Comparison of ENCODE assay signal across 13 mouse cellular contexts in genomic region chr19:32309346-32309745, GRCm38 (mm10).
DNase-seq lines count a peak whose midpoint lies in the region; ATAC-seq and TF ChIP-seq lines count a peak whose summit lies in the region.
"Had no signal": no experiment of that assay in that cellular context is flagged by ENCODE, and none has a peak within 500 bp of the region (broad histone marks: within the 10 kb centered on the region; RNA-seq: fewer than 3 reads in every experiment).

No protein-coding gene starts in this region.

- no peaks in the 10 kb centered on the region for H3K36me3 ChIP-seq in forebrain, embryonic 16.5 days (ENCODE audit: control insufficient read depth, insufficient read depth)
- no peaks in the 10 kb centered on the region for H3K36me3 ChIP-seq in forebrain, postnatal 0 days (ENCODE audit: insufficient read depth)
- H3K36me3 ChIP-seq in liver, adult 2 months (ENCODE audit: control insufficient read depth, insufficient read depth, low read length), result no peaks in the 10 kb centered on the region
- no peaks in the 10 kb centered on the region for H3K36me3 ChIP-seq in liver, embryonic 12.5 days
- H3K36me3 ChIP-seq: heart, embryonic 13.5 days; limb, embryonic 13.5 days; neural tube, embryonic 15.5 days had no signal

- no peak overlapping the region for H3K4me2 ChIP-seq in forebrain, embryonic 16.5 days (ENCODE audit: low read length)
- no peak overlapping the region for H3K4me2 ChIP-seq in forebrain, postnatal 0 days (ENCODE audit: low read depth)
- no peak overlapping the region for H3K4me2 ChIP-seq in liver, embryonic 12.5 days
- H3K4me2 ChIP-seq: heart, embryonic 13.5 days; limb, embryonic 13.5 days; neural tube, embryonic 15.5 days had no signal

- no peak for TF ChIP-seq CTCF in forebrain, postnatal 0 days (IDR thresholded peaks at IDR 0.05; ENCODE audit: low read depth)
- no peak for TF ChIP-seq CTCF in liver, adult 2 months (IDR thresholded peaks at IDR 0.05; ENCODE audit: low read depth, low read length)

- 72% methylated on average over 3 of the region's 3 CpGs for WGBS in forebrain, embryonic 16.5 days
- WGBS in forebrain, postnatal 0 days, result 65% methylated on average over 3 of the region's 3 CpGs
- 19% methylated on average over 3 of the region's 3 CpGs for WGBS in liver, adult 2 months
- WGBS in liver, embryonic 12.5 days (ENCODE audit: insufficient replicate concordance), result 78% methylated on average over 3 of the region's 3 CpGs

- no peaks in the 10 kb centered on the region for H3K4me1 ChIP-seq in forebrain, embryonic 16.5 days (replicated peaks; ENCODE audit: control insufficient read depth, insufficient read depth, low read length)
- H3K4me1 ChIP-seq in forebrain, postnatal 0 days (ENCODE audit: insufficient read depth), result no peaks in the 10 kb centered on the region; the same call in 1 of the 2 replicates
- H3K4me1 ChIP-seq in liver, adult 2 months (ENCODE audit: control insufficient read depth, insufficient read depth, low read length), result peaks cover 6% of the 10 kb centered on the region; the same call in 1 of the 2 replicates
- H3K4me1 ChIP-seq in liver, embryonic 12.5 days, result peaks cover 7% of the 10 kb centered on the region

- TF ChIP-seq POLR2A in liver, adult 2 months (IDR thresholded peaks at IDR 0.05; ENCODE audit: extremely low read depth, insufficient read depth, low read length), result no peak

- H3K9me3 ChIP-seq in forebrain, embryonic 16.5 days (ENCODE audit: control insufficient read depth, low read length), result no peaks in the 10 kb centered on the region
- no peaks in the 10 kb centered on the region for H3K9me3 ChIP-seq in forebrain, postnatal 0 days (ENCODE audit: low read length)
- H3K9me3 ChIP-seq in liver, embryonic 12.5 days (replicated peaks), result no peaks in the 10 kb centered on the region
- H3K9me3 ChIP-seq: heart, embryonic 13.5 days; limb, embryonic 13.5 days; neural tube, embryonic 15.5 days had no signal

- DNase-seq in forebrain, postnatal 0 days, result no peak
- DNase-seq in liver, adult 2 months (ENCODE audit: extremely low read depth, low read depth, low spot score), result peak; percentile 92
- no peak for DNase-seq in layer of hippocampus, adult 8-10 months (ENCODE audit: low spot score in 2 of 2)
- no peak for DNase-seq in ovary, adult 18-20 months (ENCODE audit: low spot score)
- DNase-seq: cerebellum, adult 11 months; thymus, adult 2 months had no signal

- no peak overlapping the region for H3K4me3 ChIP-seq in forebrain, embryonic 16.5 days (replicated peaks; ENCODE audit: low read length)
- no peak overlapping the region for H3K4me3 ChIP-seq in forebrain, postnatal 0 days (ENCODE audit: low read depth, low read length)
- H3K4me3 ChIP-seq in liver, adult 2 months (ENCODE audit: insufficient read depth, low read depth, low read length), result no peak overlapping the region
- H3K4me3 ChIP-seq in liver, embryonic 12.5 days, result no peak overlapping the region
- H3K4me3 ChIP-seq: heart, embryonic 13.5 days; limb, embryonic 13.5 days; neural tube, embryonic 15.5 days had no signal

- no peaks in the 10 kb centered on the region for H3K27me3 ChIP-seq in forebrain, embryonic 16.5 days (replicated peaks; ENCODE audit: control insufficient read depth, insufficient read depth, low read length)
- no peaks in the 10 kb centered on the region for H3K27me3 ChIP-seq in forebrain, postnatal 0 days (ENCODE audit: insufficient read depth, low read length)
- no peaks in the 10 kb centered on the region for H3K27me3 ChIP-seq in liver, adult 2 months (ENCODE audit: control insufficient read depth, insufficient read depth, low read length)
- no peaks in the 10 kb centered on the region for H3K27me3 ChIP-seq in liver, embryonic 12.5 days (replicated peaks)
- H3K27me3 ChIP-seq: heart, embryonic 13.5 days; limb, embryonic 13.5 days; neural tube, embryonic 15.5 days had no signal

- no peak overlapping the region for H3K27ac ChIP-seq in forebrain, embryonic 16.5 days (ENCODE audit: low read length)
- no peak overlapping the region for H3K27ac ChIP-seq in forebrain, postnatal 0 days (ENCODE audit: low read depth, low read length)
- no peak overlapping the region for H3K27ac ChIP-seq in liver, adult 2 months (replicated peaks; ENCODE audit: insufficient read depth, low read depth, low read length)
- H3K27ac ChIP-seq in liver, embryonic 12.5 days, result no peak overlapping the region
- H3K27ac ChIP-seq: heart, embryonic 13.5 days; limb, embryonic 13.5 days; neural tube, embryonic 15.5 days had no signal

- H3K9ac ChIP-seq in forebrain, embryonic 16.5 days (replicated peaks; ENCODE audit: low read depth, low read length), result no peak overlapping the region
- H3K9ac ChIP-seq in forebrain, postnatal 0 days, result no peak overlapping the region
- H3K9ac ChIP-seq in liver, adult 2 months (ENCODE audit: low read depth, low read length), result no peak overlapping the region
- H3K9ac ChIP-seq in liver, embryonic 12.5 days, result no peak overlapping the region
- H3K9ac ChIP-seq: heart, embryonic 13.5 days; limb, embryonic 13.5 days; neural tube, embryonic 15.5 days had no signal

- peaks cover 2% of the 10 kb centered on the region; the same call in 1 of the 2 replicates for H3K79me2 ChIP-seq in liver, adult 2 months (ENCODE audit: control insufficient read depth, insufficient read depth, low read length)

- peak; percentile 64; the same call in 1 of the 2 replicates for ATAC-seq in forebrain, embryonic 16.5 days
- no peak for ATAC-seq in forebrain, postnatal 0 days
- no peak for ATAC-seq in liver, embryonic 12.5 days
- peak; percentile 52 for ATAC-seq in common myeloid progenitor, adult 5-6 weeks (replicated peaks; ENCODE audit: low read depth, poor library complexity, severe bottlenecking)
- ATAC-seq in megakaryocyte, adult 5-6 weeks (ENCODE audit: poor library complexity, severe bottlenecking), result peak; percentile 83

Comparison
In these comparisons a context has a peak if more than half of its experiments do, and no peak if none do; other contexts are left out.
1. ATAC-seq: peak in forebrain, embryonic 16.5 days (single experiment), common myeloid progenitor, adult 5-6 weeks (single experiment) and megakaryocyte, adult 5-6 weeks (single experiment); none in forebrain, postnatal 0 days (single experiment) and liver, embryonic 12.5 days (single experiment).